Mouse (Mus musculus) intestine, embryonic 14.5 days (tissue): ENCODE measurements at regions not wholly inside any gene's neighbourhood (a gene's known extent, or its start where the extent isn't known, plus 50 kb on each side); places are given as distances from the start of the nearest gene placed in this dataset.
A peak's percentile ranks its signal among the peaks of the same experiment; 100 is the strongest.
"Not testable (repeated sequence)": the region's sequence is repeated elsewhere in the genome, so short reads cannot be mapped to it uniquely, and the experiment has no call there.

Experiments
- ATAC-seq: fragments of 200-750 bp; cut with Nextera tagmentation; replicated peaks from 2 replicates; pipeline ENCODE4 v1.8.0; 2017; ENCODE audit warnings: low read depth, moderate number of reproducible peaks, moderate TSS enrichment, moderate library complexity; ENCODE audit not compliant: low FRiP score, low TSS enrichment
- DNase-seq: peaks from one replicate; pipeline ENCODE4 v3.0.0-alpha.2; 2018; ENCODE audit warnings: low spot score
- H3K27ac ChIP-seq: fragments of 300-500 bp; sonication (generic); 2 replicates; pipeline ENCODE4 v1.5.1; 2014; ENCODE audit warnings: low read depth, mild to moderate bottlenecking, control low read depth
- H3K27me3 ChIP-seq: fragments of 300-500 bp; sonication (generic); replicated peaks from 2 replicates; pipeline ENCODE4 v1.6.1; 2014; ENCODE audit warnings: low read length, control low read depth; ENCODE audit not compliant: control insufficient read depth, insufficient read depth
- H3K36me3 ChIP-seq: fragments of 300-500 bp; sonication (generic); 2 replicates; pipeline ENCODE4 v1.6.1; 2014; ENCODE audit warnings: low read length, control low read depth; ENCODE audit not compliant: control insufficient read depth, insufficient read depth
- H3K4me1 ChIP-seq: fragments of 300-500 bp; sonication (generic); replicated peaks from 2 replicates; pipeline ENCODE4 v1.6.1; 2014; ENCODE audit warnings: low read length, control low read depth, mixed read lengths; ENCODE audit not compliant: control insufficient read depth, insufficient read depth
- H3K4me2 ChIP-seq: fragments of 300-500 bp; sonication (generic); 2 replicates; pipeline ENCODE4 v1.6.1; 2014; ENCODE audit warnings: low read length
- H3K4me3 ChIP-seq: fragments of 300-500 bp; sonication (generic); 2 replicates; pipeline ENCODE4 v1.5.1; 2014; ENCODE audit warnings: low read depth, low read length, control low read depth, mixed read lengths
- H3K9ac ChIP-seq: fragments of 300-500 bp; sonication (generic); 2 replicates; pipeline ENCODE4 v1.6.1; 2014; ENCODE audit warnings: mild to moderate bottlenecking, low read length
- H3K9me3 ChIP-seq: fragments of 300-500 bp; sonication (generic); 2 replicates; pipeline ENCODE4 v1.6.1; 2016; ENCODE audit warnings: low read length, control low read depth; ENCODE audit not compliant: control insufficient read depth
- WGBS: fragments of 180-500 bp; shearing (Covaris S2); extraction: QIAGEN DNeasy Blood & Tissue Kit; methylation state at CpG from one replicate; pipeline ENCODE4 v1.1.7; 2014; 5-methylcytosine and 5-hydroxymethylcytosine counted together

GRCm38 (mm10) chr2:117455740-117456455 lies 113.1 kb upstream of the Rasgrp1 start:
- WGBS = 58% methylated on average over 7 of the region's 7 CpGs
- H3K27ac ChIP-seq = peak overlapping the region; percentile 25; the same call in 1 of the 2 replicates
- no peak for DNase-seq

DNA sequence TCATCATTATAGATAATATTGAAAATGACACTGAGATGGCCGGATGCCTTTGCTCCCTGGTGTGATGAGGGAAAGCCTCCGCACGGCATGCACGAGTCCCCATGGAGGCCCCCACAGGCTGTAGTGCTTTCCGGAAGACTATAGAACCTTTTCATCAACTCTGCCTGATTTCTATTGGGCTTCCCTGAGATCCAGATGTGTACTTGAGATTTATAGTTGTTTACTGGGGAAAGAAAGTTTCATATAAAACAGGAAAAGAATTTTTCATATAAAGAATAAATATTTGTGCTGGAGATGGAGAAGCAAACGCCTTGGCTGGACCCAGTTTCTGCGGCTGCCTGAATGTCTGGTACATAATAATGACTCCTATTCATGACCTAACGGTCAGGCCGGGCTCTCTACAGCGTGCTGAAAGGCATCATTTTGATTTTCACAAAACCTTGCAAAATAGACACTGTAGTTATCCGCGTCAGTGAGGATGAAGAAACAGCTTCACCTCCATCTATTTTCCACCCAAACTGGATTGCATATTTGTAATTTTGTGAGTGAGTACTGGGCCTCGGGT lies 113.7 kb upstream of the Rasgrp1 start:
- Histone ChIP-seq H3K36me3 (no peaks in the 10 kb centered on the region), H3K4me3 (no peak overlapping the region), H3K4me2 (0 out of 2 replicates have a peak overlapping the region, but pooled peaks have one; percentile 11), H3K9me3 (no peaks in the 10 kb centered on the region), H3K9ac (no peak overlapping the region), H3K27me3 (no peaks in the 10 kb centered on the region), H3K4me1 (0 out of 2 replicates have a peak, but pooled peaks cover 4% of the 10 kb centered on the region), H3K27ac (peak overlapping the region; percentile 52; the same call in 1 of the 2 replicates)
- WGBS = 55% methylated on average over 13 of the region's 13 CpGs
- DNase-seq = no peak
- no peak; the same call in 1 of the 2 replicates for ATAC-seq

More at GRCm38 (mm10) chr2:117455740-117456455, 113.1 kb upstream of the Rasgrp1 start:
- no peaks in the 10 kb centered on the region for H3K27me3 ChIP-seq
- ATAC-seq = no peak; the same call in 1 of the 2 replicates
- no peak overlapping the region for H3K9ac ChIP-seq
- H3K9me3 ChIP-seq = no peaks in the 10 kb centered on the region
- H3K36me3 ChIP-seq = no peaks in the 10 kb centered on the region
- H3K4me1 ChIP-seq = 0 out of 2 replicates have a peak, but pooled peaks cover 4% of the 10 kb centered on the region
- no peak overlapping the region for H3K4me3 ChIP-seq
- 0 out of 2 replicates have a peak overlapping the region, but pooled peaks have one; percentile 11 for H3K4me2 ChIP-seq

- no peak overlapping the region for H3K4me3 ChIP-seq
- DNase-seq (no peak), ATAC-seq (no peak)
- no peaks in the 10 kb centered on the region for H3K9me3 ChIP-seq
- no peak overlapping the region for H3K27ac ChIP-seq
- H3K27me3 ChIP-seq = no peaks in the 10 kb centered on the region
- WGBS = 75% methylated on average over 4 of the region's 4 CpGs
- H3K4me2 ChIP-seq = no peak overlapping the region
- no peaks in the 10 kb centered on the region for H3K36me3 ChIP-seq
- 0 out of 2 replicates have a peak, but pooled peaks cover 4% of the 10 kb centered on the region for H3K4me1 ChIP-seq
- H3K9ac ChIP-seq = no peak overlapping the region
Measured at GRCm38 (mm10) chr2:117461541-117462290, 118.9 kb upstream of the Rasgrp1 start.

DNA sequence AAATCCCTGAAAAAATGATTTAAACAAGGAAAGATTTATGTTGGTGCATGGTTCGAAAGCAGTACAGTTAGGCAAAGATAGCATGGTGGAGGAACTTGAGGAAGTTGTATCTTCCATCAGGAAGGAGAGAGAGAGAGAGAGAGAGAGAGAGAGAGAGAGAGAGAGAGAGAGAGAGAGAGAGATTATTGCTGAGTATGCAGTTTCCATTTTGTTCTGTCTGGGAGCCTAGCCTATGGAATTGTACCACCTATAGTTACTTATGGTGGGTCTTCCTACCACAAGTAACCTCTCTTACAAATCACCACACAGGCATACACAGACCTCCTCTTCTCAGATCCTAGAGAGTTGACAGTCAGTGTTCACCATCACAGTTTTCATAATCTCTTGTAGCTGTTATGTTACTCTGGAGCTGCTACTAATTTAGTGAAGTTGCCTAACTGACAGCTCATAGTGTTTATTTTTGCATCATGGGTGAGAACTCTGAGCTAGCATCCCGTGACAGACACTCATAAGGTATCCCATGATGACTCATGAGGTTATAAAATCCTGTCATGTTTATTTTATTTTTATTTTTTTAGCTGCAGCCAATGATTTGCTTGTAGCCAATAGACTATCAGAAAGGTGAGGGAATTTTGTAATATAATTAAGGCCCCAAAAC lies 132.2 kb upstream of the Rasgrp1 start:
- DNase-seq = no peak
- no peaks in the 10 kb centered on the region for H3K9me3 ChIP-seq
- no peaks in the 10 kb centered on the region for H3K27me3 ChIP-seq
- WGBS = 74% methylated on average over 2 of the region's 2 CpGs
- H3K9ac ChIP-seq = no peak overlapping the region
- H3K36me3 ChIP-seq = no peaks in the 10 kb centered on the region
- no peak overlapping the region for H3K4me2 ChIP-seq
- ATAC-seq = no peak
- no peak overlapping the region for H3K4me3 ChIP-seq
- no peak overlapping the region for H3K27ac ChIP-seq
- peaks cover 3% of the 10 kb centered on the region; the same call in 1 of the 2 replicates for H3K4me1 ChIP-seq

GRCm38 (mm10) chr2:117475561-117475960 lies 132.8 kb upstream of the Rasgrp1 start:
- H3K36me3 ChIP-seq = no peaks in the 10 kb centered on the region
- ATAC-seq = no peak
- DNase-seq = no peak
- no peak overlapping the region for H3K4me3 ChIP-seq
- no peak overlapping the region for H3K9ac ChIP-seq
- H3K4me2 ChIP-seq = no peak overlapping the region
- no peak overlapping the region for H3K27ac ChIP-seq
- no peaks in the 10 kb centered on the region for H3K9me3 ChIP-seq
- H3K4me1 ChIP-seq = peaks cover 3% of the 10 kb centered on the region; the same call in 1 of the 2 replicates
- WGBS = 43% methylated on average over 3 of the region's 3 CpGs
- no peaks in the 10 kb centered on the region for H3K27me3 ChIP-seq

DNA sequence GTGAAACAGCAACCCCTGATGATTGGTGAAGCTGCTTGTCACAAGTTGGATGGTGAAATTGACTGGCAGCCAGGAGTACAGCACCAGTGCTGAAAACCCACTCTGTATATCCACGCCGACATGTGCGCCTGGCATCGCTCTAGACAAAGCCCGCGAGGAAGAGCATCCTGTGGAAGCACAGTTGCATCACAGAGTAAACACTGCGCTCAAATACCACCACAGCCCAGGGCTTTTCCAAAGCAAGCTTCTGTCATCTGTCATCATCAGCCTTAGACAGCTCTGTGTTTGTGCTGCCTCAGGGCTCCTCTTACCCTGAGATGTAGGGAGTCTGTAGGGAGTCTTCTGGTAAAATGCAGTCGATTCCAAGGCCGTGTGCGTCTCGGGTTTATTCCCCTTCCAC lies 134.7 kb upstream of the Rasgrp1 start:
- H3K27me3 ChIP-seq, H3K9me3 ChIP-seq, H3K4me3 ChIP-seq, H3K9ac ChIP-seq, H3K36me3 ChIP-seq, DNase-seq, H3K27ac ChIP-seq, H3K4me2 ChIP-seq, ATAC-seq, H3K4me1 ChIP-seq: not testable (repeated sequence)
- WGBS = 60% methylated on average over 9 of the region's 11 CpGs

DNA sequence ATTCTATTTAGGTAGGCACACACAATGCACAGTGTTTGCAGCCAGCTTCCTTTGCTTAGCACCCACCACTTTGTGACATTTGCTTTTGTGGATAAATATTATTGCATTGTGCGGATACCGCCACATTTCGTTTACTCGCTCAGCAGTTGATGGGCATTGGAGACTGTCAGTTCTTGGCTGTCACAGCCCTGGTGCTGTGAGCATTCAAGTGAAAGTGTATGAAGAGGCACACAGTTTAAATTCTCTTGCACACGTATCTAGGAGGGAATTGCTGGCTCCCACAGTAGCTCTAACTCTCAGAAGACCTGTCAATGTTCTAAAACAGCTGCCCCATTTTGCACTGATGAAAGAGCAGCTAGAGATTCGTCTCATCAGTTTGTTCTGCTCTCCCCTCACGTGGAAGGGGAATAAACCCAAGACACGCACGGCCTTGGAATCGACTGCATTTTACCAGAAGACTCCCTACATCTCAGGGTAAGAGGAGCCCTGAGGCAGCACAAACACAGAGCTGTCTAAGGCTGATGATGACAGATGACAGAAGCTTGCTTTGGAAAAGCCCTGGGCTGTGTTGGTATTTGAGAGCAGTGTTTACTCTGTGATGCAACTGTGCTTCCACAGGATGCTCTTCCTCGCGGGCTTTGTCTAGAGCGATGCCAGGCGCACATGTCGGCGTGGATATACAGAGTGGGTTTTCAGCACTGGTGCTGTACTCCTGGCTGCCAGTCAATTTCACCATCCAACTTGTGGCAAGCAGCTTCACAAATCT lies 136.6 kb upstream of the Rasgrp1 start:
- not testable (repeated sequence) for H3K4me2 ChIP-seq, ATAC-seq, H3K4me3 ChIP-seq, H3K27me3 ChIP-seq, H3K9me3 ChIP-seq, DNase-seq, H3K9ac ChIP-seq, H3K27ac ChIP-seq, H3K4me1 ChIP-seq, H3K36me3 ChIP-seq
- WGBS = 47% methylated on average over 15 of the region's 16 CpGs

DNA sequence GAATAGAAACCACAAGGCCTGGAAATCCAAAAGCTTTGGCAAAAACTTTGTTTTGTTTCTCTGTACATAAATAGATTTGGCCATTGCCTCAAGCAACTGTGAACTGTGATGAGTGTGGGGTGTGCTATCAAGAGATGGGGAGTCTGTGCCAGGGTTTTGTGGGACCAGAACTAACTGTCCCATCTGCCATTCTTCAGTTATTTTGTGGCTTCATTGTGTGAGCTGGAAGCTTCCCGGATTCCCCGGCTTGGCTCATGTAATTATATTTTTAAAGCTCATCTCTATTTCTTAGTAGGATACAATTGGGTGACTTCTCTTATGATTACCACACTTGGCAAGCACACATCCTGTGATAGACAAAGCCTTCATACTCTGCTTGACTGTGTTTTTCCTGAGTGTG lies 143.6 kb upstream of the Rasgrp1 start:
- WGBS = 87% methylated on average over 2 of the region's 2 CpGs
- Histone ChIP-seq H3K27ac (no peak overlapping the region), H3K36me3 (no peaks in the 10 kb centered on the region), H3K27me3 (no peaks in the 10 kb centered on the region), H3K9me3 (no peaks in the 10 kb centered on the region), H3K4me3 (no peak overlapping the region), H3K4me2 (no peak overlapping the region), H3K9ac (no peak overlapping the region), H3K4me1 (no peaks in the 10 kb centered on the region)
- DNase-seq (no peak), ATAC-seq (no peak)
